Mouse (Mus musculus): ENCODE results near the gene Banp.

- TF ChIP-seq CTCF (IDR thresholded peaks at IDR 0.05; ENCODE audit: borderline replicate concordance, control insufficient read depth, extremely low read depth, insufficient read depth, low read length, poor library complexity) (no peak), POLR2A (IDR thresholded peaks at IDR 0.05; ENCODE audit: control insufficient read depth, extremely low read depth, insufficient read depth, low read length, poor library complexity) (no peak)
Observed at GRCm38 (mm10) chr8:121913378-121913777, 36.2 kb upstream of the Banp start.
